Mouse (Mus musculus) cortical plate, adult 2 months (tissue): ENCODE measurements at regions not wholly inside any gene's neighbourhood (a gene's known extent, or its start where the extent isn't known, plus 50 kb on each side); places are given as distances from the start of the nearest gene placed in this dataset.

Experiments used
- CTCF ChIP-seq: fragments of 200-500 bp; IDR thresholded peaks from 2 replicates; pipeline ENCODE4 v1.5.1; 2011; ENCODE audit warnings: mild to moderate bottlenecking, control low read depth, low read length; ENCODE audit not compliant: insufficient read depth; ENCODE audit errors: extremely low read depth
- POLR2A ChIP-seq: fragments of 200-500 bp; IDR thresholded peaks from 2 replicates; pipeline ENCODE4 v1.6.1; 2011; ENCODE audit warnings: mild to moderate bottlenecking, low read length, control low read depth; ENCODE audit not compliant: insufficient read depth; ENCODE audit errors: extremely low read depth

DNA sequence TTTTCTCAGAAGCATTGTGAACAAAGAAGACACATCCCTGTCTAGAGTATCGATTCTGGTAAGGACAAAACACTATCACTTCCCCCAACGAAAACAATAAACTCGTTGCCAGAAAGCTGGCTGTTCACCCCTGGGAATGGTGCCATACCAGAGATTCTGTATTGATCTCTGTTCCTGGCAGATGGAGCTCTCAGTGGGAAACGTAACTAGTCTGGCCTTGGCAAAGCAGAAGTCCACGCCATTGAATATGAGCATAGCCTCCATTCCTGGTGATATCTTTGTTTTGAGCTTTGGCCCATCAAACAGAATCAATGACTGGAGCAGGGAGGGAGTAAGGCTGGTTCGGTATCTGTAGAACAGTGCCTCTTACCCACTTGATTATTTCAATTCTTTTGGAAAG lies 102.0 kb downstream of the S1pr1 start:
- TF ChIP-seq POLR2A (no peak), CTCF (no peak)
